Mouse (Mus musculus): ENCODE data around the gene Hps3. TPM values are rescaled to one million over a fixed set of nuclear protein-coding genes. Genes with fewer than 3 reads are reported as not detected.
"Not testable (repeated sequence)": the region's sequence is repeated elsewhere in the genome, so short reads cannot be mapped to it uniquely, and the experiment has no call there.

The Hps3 gene
- polyA plus RNA-seq, 1 experiment from 2014 or later = 12.8 TPM

DNA sequence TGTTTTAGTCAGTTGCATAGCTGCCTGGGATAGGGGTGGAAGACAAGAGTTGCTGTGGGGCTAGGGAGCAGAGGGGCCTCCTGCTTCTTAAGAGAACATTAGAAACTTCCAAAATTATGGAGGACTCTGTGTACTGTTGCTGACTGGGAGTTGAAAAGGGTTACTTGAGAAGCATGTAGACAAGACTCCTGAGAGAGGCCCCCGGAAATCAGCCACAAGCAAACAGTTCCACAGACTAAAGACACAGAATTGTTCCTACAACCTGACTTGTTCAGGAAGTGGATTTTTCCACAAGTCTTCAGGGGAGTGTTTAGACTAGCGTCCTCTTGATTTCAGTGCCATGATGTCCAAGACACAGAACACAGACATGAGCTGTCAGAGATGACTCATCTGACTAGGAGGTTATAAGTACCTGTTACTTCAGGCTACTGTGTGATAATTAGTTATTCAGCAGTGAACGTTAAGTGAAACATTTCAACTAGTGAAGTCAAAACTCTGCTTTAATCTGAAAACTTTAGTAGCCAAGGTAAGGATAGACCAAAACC, 74.5 kb downstream of the Hps3 start:
- WGBS = 60% methylated on average over 3 of the region's 3 CpGs
- ATAC-seq (ENCODE audit: insufficient read depth) = no peak

DNA sequence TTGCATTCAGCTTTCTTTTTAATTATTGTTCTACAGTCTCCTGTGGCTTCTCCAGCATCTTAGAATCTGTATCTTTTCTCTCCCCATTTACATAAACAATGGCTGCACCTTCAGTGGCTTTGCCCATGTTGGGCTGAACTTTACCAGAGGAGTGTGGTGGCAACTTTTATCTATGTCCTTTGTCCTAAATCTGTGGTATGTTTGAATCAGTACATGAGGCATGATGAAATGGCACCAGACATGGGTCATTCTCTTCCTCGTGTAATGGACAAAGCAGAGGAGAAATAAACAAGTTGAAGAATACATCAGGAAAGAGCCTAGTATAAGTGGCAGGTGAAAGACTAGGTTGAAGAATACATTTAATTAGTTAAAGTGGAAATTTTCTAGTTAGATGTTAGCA, 76.1 kb downstream of the Hps3 start:
- H3K36me3 ChIP-seq (ENCODE audit: insufficient read depth) = no peaks in the 10 kb centered on the region
- no peaks in the 10 kb centered on the region for H3K4me1 ChIP-seq (ENCODE audit: insufficient read depth)
- no peaks in the 10 kb centered on the region for H3K9me3 ChIP-seq (ENCODE audit: low read depth, low read length)
- H3K27ac ChIP-seq (ENCODE audit: low read depth) = no peak overlapping the region
- H3K4me2 ChIP-seq = no peak overlapping the region
- no peak overlapping the region for H3K4me3 ChIP-seq (ENCODE audit: low read depth, low read length)
- no peak for ATAC-seq (ENCODE audit: insufficient read depth)
- no peak for TF ChIP-seq CTCF (IDR thresholded peaks at IDR 0.05; ENCODE audit: low read depth)
- H3K9ac ChIP-seq = no peak overlapping the region
- no peak for DNase-seq
- WGBS = 72% methylated on average over 1 of the region's 1 CpGs
- no peaks in the 10 kb centered on the region for H3K27me3 ChIP-seq (ENCODE audit: insufficient read depth, low read length)

More for the DNA sequence above, 74.5 kb downstream of the Hps3 start:
- no peak overlapping the region for H3K9ac ChIP-seq
- DNase-seq = no peak
- no peak overlapping the region for H3K4me3 ChIP-seq (ENCODE audit: low read depth, low read length)
- TF ChIP-seq CTCF (IDR thresholded peaks at IDR 0.05; ENCODE audit: low read depth) = no peak
- no peak overlapping the region for H3K27ac ChIP-seq (ENCODE audit: low read depth)
- no peaks in the 10 kb centered on the region for H3K4me1 ChIP-seq (ENCODE audit: insufficient read depth)
- H3K27me3 ChIP-seq (ENCODE audit: insufficient read depth, low read length) = no peaks in the 10 kb centered on the region
- no peaks in the 10 kb centered on the region for H3K36me3 ChIP-seq (ENCODE audit: insufficient read depth)
- H3K4me2 ChIP-seq = no peak overlapping the region
- H3K9me3 ChIP-seq (ENCODE audit: low read depth, low read length) = no peaks in the 10 kb centered on the region

DNA sequence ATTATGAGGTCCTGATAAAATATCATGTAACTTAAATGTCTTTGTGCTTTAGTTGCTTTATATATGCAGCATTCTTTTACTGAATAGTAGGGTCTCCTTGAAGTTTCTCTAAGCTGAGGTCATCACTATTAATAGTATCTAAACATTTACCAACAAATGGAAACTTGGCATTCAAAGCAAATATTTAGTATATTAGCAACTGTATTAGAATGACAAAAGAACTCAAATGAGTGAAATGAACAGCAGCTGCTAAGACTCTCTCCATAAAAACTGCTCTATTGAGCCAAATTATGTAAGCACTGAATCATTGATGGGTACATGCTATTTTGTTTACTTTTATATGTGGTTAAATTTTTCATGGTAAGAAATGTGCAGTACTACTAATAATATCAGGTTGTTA, 77.1 kb downstream of the Hps3 start:
- Histone ChIP-seq H3K27ac (ENCODE audit: low read depth) (no peak overlapping the region), H3K9me3 (ENCODE audit: low read depth, low read length) (no peaks in the 10 kb centered on the region), H3K4me3 (ENCODE audit: low read depth, low read length) (no peak overlapping the region), H3K9ac (no peak overlapping the region), H3K36me3 (ENCODE audit: insufficient read depth) (no peaks in the 10 kb centered on the region), H3K4me2 (no peak overlapping the region), H3K27me3 (ENCODE audit: insufficient read depth, low read length) (no peaks in the 10 kb centered on the region), H3K4me1 (ENCODE audit: insufficient read depth) (0 out of 2 replicates have a peak, but pooled peaks cover 3% of the 10 kb centered on the region)
- no peak for TF ChIP-seq CTCF (IDR thresholded peaks at IDR 0.05; ENCODE audit: low read depth)
- ATAC-seq (ENCODE audit: insufficient read depth) (no peak), DNase-seq (peak; percentile 46)

DNA sequence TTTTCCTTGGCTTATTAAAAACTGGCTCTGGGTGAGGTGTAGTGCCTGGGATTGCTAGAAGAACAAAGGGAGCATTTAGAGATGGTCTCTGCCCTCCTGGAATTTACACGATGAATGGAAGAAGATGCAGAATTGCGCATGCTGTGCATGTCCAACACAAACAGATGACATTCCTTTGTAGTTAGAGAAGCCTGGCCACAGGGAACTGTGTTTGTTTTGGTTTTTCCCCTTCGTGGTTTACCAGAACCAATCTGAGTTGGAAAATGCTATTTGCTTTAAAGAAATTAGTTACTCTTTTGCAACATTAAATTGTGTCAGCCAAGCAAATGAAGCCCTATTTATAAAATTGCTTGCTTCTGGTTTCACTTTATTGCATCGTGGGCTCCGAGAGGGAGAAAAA, 78.2 kb downstream of the Hps3 start, which contains the start of gene Cp:
Cp (plus strand) TSS at position 170 of the 400 bp plus-strand sequence.
- no peak for ATAC-seq (ENCODE audit: insufficient read depth)
- Histone ChIP-seq H3K9me3 (ENCODE audit: low read depth, low read length) (no peaks in the 10 kb centered on the region), H3K4me2 (no peak within 1 kb of the TSS), H3K4me3 (ENCODE audit: low read depth, low read length) (no peak within 1 kb of the TSS), H3K36me3 (ENCODE audit: insufficient read depth) (no peaks in the 10 kb centered on the region), H3K4me1 (ENCODE audit: insufficient read depth) (0 out of 2 replicates have a peak, but pooled peaks cover 3% of the 10 kb centered on the region), H3K27me3 (ENCODE audit: insufficient read depth, low read length) (no peaks in the 10 kb centered on the region), H3K27ac (ENCODE audit: low read depth) (peak within 1 kb of the TSS; percentile 48; the same call in 1 of the 2 replicates), H3K9ac (no peak within 1 kb of the TSS)
- WGBS = 31% methylated on average over 5 of the region's 5 CpGs
- DNase-seq = peak; percentile 41
- TF ChIP-seq CTCF (IDR thresholded peaks at IDR 0.05; ENCODE audit: low read depth) = no peak

DNA sequence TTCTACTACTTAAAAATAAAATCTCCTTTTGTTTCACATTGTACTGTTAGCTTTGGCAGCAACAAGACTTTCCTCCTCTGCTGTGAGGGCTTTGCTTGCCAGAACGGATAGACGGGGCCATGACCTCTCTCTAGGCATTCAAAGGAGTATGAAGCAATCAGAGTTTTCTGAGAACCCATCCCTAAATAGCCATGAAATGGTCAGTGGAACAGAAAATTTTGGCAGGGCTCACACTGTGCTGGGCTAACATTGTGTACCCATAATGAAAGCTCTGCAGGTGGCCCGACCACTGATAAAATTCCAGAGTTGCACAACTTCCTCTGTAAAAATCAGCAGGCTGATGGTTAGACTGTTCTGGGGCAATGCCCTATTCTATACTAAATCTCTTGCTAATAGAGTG, 81.2 kb downstream of the Hps3 start:
- Histone ChIP-seq H3K9ac (no peak overlapping the region), H3K36me3 (ENCODE audit: insufficient read depth) (no peaks in the 10 kb centered on the region), H3K27me3 (ENCODE audit: insufficient read depth, low read length) (no peaks in the 10 kb centered on the region), H3K4me1 (ENCODE audit: insufficient read depth) (0 out of 2 replicates have a peak, but pooled peaks cover 3% of the 10 kb centered on the region), H3K9me3 (ENCODE audit: low read depth, low read length) (no peaks in the 10 kb centered on the region), H3K27ac (ENCODE audit: low read depth) (no peak overlapping the region), H3K4me2 (no peak overlapping the region), H3K4me3 (ENCODE audit: low read depth, low read length) (no peak overlapping the region)
- 29% methylated on average over 3 of the region's 3 CpGs for WGBS
- ATAC-seq (ENCODE audit: insufficient read depth) = peak; percentile 93
- peak; percentile 84 for DNase-seq
- no peak for TF ChIP-seq CTCF (IDR thresholded peaks at IDR 0.05; ENCODE audit: low read depth)

DNA sequence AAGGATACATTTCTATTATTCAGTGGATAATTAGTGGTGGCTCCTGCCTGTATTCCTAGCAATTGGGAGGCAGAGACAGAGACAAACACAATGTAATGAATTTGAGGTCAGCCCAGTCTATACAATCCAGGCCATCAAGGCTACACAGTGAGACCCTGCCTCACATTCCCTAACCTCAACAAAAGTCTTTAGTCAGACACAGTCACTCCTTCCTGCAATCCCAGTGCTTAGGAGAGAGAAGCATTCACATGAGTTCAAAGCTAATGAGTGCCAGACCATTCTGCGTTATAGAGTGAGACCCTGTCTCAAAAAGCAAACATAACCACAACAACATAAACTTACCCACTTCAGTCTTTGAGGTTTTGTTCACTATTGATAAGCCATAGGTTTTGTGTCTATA, 81.7 kb downstream of the Hps3 start:
- Histone ChIP-seq H3K27me3 (ENCODE audit: insufficient read depth, low read length) (no peaks in the 10 kb centered on the region), H3K4me1 (ENCODE audit: insufficient read depth) (0 out of 2 replicates have a peak, but pooled peaks cover 3% of the 10 kb centered on the region), H3K4me3 (ENCODE audit: low read depth, low read length) (no peak overlapping the region), H3K36me3 (ENCODE audit: insufficient read depth) (no peaks in the 10 kb centered on the region), H3K9ac (no peak overlapping the region), H3K4me2 (no peak overlapping the region), H3K9me3 (ENCODE audit: low read depth, low read length) (no peaks in the 10 kb centered on the region), H3K27ac (ENCODE audit: low read depth) (peak overlapping the region; percentile 44; the same call in 1 of the 2 replicates)
- 53% methylated on average over 1 of the region's 1 CpGs for WGBS
- TF ChIP-seq CTCF (IDR thresholded peaks at IDR 0.05; ENCODE audit: low read depth) = no peak
- DNase-seq = no peak
- ATAC-seq (ENCODE audit: insufficient read depth) = peak; percentile 12; the same call in 1 of the 2 replicates

DNA sequence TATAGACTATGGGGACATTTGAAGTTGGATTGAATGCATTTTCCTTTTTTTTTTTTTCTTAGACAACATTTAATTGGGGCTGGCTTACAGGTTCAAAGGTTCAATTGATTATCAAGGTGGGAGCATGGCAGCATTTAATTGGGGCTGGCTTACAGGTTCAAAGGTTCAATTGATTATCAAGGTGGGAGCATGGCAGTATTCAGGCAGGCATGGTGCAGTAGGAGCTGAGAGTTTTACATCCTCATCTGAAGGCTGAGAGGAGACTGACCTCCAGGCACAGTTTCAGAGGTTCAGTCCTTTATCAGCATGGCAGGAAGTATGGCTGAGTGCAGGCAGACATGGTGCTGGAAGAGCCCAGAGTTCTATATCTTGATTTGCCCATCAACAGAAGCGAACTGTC, 85.7 kb downstream of the Hps3 start:
- not testable (repeated sequence) for ATAC-seq (ENCODE audit: insufficient read depth)
- 84% methylated on average over 1 of the region's 1 CpGs for WGBS

More for the DNA sequence above, 85.7 kb downstream of the Hps3 start:
- not testable (repeated sequence) for DNase-seq; H3K4me3 ChIP-seq (ENCODE audit: low read depth, low read length); H3K4me2 ChIP-seq; H3K27me3 ChIP-seq (ENCODE audit: insufficient read depth, low read length); H3K9me3 ChIP-seq (ENCODE audit: low read depth, low read length); H3K9ac ChIP-seq; H3K27ac ChIP-seq (ENCODE audit: low read depth); H3K36me3 ChIP-seq (ENCODE audit: insufficient read depth); H3K4me1 ChIP-seq (ENCODE audit: insufficient read depth)

Data from lung, embryonic 14.5 days (tissue).